Mouse (Mus musculus): Measurements from ENCODE around the gene Tmem161a. TPM values are rescaled to one million over a fixed set of nuclear protein-coding genes. Genes with fewer than 3 reads are reported as not detected.

Tmem161a gene
- total and polyA plus RNA-seq, 3 experiments: 48.5 to 73.6 (median 65.0) TPM

DNA sequence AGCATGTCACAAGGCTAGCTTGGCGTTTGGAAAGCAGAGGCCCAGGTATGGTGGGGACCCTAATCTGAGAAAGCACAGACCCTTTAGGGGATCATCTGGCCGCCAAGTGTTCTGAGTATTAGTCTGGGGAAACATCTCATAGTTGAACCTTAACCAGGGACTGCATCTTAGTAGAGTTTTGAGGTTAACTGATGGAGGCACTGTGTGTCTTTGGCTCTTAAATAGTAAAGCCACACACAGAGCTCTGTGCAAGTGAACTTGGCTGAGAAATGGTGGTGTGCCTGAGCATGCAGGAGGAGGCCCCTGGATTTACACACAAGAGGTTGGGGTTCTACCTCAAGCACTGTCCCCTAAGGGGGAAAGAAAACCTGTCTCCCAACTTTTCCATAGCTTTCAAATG is 6.1 kb downstream of the Tmem161a start:
- dilution Hi-C loops (cut with MboI; ENCODE audit: extremely low pct_ligation_motif_present, extremely low pct_unique_long_range_greater_than_20kb, low sequenced_read_pairs) (no loop called here), in situ Hi-C loops (cut with MboI; ENCODE audit: low pct_ligation_motif_present, low pct_unique_long_range_greater_than_20kb, low sequenced_read_pairs) (no loop called here)
- H3K27me3 ChIP-seq (replicated peaks): no peaks in the 10 kb centered on the region
- no peak overlapping the region for H3K9ac ChIP-seq (ENCODE audit: insufficient read depth, low read depth)
- DNase-seq (ENCODE audit: extremely low read depth): no peak
- H3K79me2 ChIP-seq (replicated peaks; ENCODE audit: control insufficient read depth, extremely low read depth, insufficient read depth, poor library complexity, severe bottlenecking): peaks cover 7% of the 10 kb centered on the region
- peaks cover 51 to 71% of the 10 kb centered on the region in 2 experiments for H3K36me3 ChIP-seq (replicated peaks in 1 of 2; ENCODE audit: control insufficient read depth in 1 of 2, insufficient read depth in 1 of 2, low read length in 1 of 2)
- H3K9me3 ChIP-seq (replicated peaks; ENCODE audit: low read length): no peaks in the 10 kb centered on the region
- H3K27ac ChIP-seq (ENCODE audit: insufficient read depth, low read depth): no peak overlapping the region
- no peak overlapping the region for H3K4me3 ChIP-seq (replicated peaks in 1 of 3; ENCODE audit: low read depth in 2 of 3, low read length in 2 of 3, poor library complexity in 1 of 3)
- no peak overlapping the region for H3K4me2 ChIP-seq (ENCODE audit: insufficient read depth, low read depth, poor library complexity, severe bottlenecking)
- TF ChIP-seq MEF2A (IDR thresholded peaks at IDR 0.05; ENCODE audit: borderline replicate concordance, low read depth, low read length) (no peak), EP300 (IDR thresholded peaks at IDR 0.05; ENCODE audit: low read length) (no peak), ELF1 (IDR thresholded peaks at IDR 0.05; ENCODE audit: low read depth, low read length) (no peak), CTCF (conservative IDR thresholded peaks at IDR 0.05 in 1 of 2, IDR thresholded peaks at IDR 0.05 in 1 of 2; ENCODE audit: low read depth in 2 of 2, low read length in 2 of 2) (no peak), SIN3A (IDR thresholded peaks at IDR 0.05; ENCODE audit: low read length) (no peak), PAX5 (IDR thresholded peaks at IDR 0.05; ENCODE audit: low read length) (no peak), UBTF (IDR thresholded peaks at IDR 0.05; ENCODE audit: low read depth, low read length) (no peak), GABPA (IDR thresholded peaks at IDR 0.05; ENCODE audit: insufficient replicate concordance, low read depth, low read length) (no peak), MAZ (IDR thresholded peaks at IDR 0.05; ENCODE audit: low read depth, low read length) (no peak), ZKSCAN1 (IDR thresholded peaks at IDR 0.05; ENCODE audit: borderline replicate concordance, low read depth, low read length) (no peak)
- peaks cover 12 to 24% of the 10 kb centered on the region in 2 experiments; a peak in 3 of 4 replicates for H3K4me1 ChIP-seq (ENCODE audit: control insufficient read depth in 1 of 2, insufficient read depth in 2 of 2)

DNA sequence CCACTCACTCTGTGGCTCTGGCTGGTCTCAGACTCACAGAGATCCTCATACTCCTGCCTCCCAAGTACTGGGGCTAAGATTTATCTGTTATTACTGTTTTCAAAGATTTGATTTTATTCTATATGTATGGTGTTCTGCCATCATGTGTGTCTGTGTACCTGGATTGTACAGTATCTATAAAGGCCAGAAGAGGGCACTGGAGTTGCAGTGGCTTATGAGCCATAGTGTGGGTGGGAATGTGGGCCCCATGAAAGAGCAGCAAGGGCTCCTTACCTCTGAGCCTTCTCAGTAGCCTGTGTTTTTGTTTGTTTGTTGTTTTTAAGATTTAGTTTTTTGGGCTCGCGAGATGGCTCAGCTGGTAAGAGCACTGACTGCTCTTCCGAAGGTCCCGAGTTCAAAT is 6.9 kb downstream of the Tmem161a start:
- Histone ChIP-seq H3K36me3 (replicated peaks in 1 of 2; ENCODE audit: control insufficient read depth in 1 of 2, insufficient read depth in 1 of 2, low read length in 1 of 2) (peaks cover 56 to 77% of the 10 kb centered on the region in 2 experiments), H3K9me3 (replicated peaks; ENCODE audit: low read length) (no peaks in the 10 kb centered on the region), H3K9ac (ENCODE audit: insufficient read depth, low read depth) (no peak overlapping the region), H3K27ac (ENCODE audit: insufficient read depth, low read depth) (no peak overlapping the region), H3K79me2 (replicated peaks; ENCODE audit: control insufficient read depth, extremely low read depth, insufficient read depth, poor library complexity, severe bottlenecking) (no peaks in the 10 kb centered on the region; the same call in 1 of the 2 replicates), H3K4me3 (replicated peaks in 1 of 3; ENCODE audit: low read depth in 2 of 3, low read length in 2 of 3, poor library complexity in 1 of 3) (no peak overlapping the region), H3K4me1 (ENCODE audit: control insufficient read depth in 1 of 2, insufficient read depth in 2 of 2) (peaks cover 5 to 16% of the 10 kb centered on the region in 2 experiments; a peak in 3 of 4 replicates), H3K27me3 (replicated peaks) (no peaks in the 10 kb centered on the region), H3K4me2 (ENCODE audit: insufficient read depth, low read depth, poor library complexity, severe bottlenecking) (no peak overlapping the region)
- DNase-seq (ENCODE audit: extremely low read depth): no peak
- TF ChIP-seq RAD21 (IDR thresholded peaks at IDR 0.05; ENCODE audit: low read depth, low read length) (peak; percentile 40), CTCF (conservative IDR thresholded peaks at IDR 0.05 in 1 of 2, IDR thresholded peaks at IDR 0.05 in 1 of 2; ENCODE audit: low read depth in 2 of 2, low read length in 2 of 2) (peak in 1 of 2 experiments; percentile 53; a peak in 2 of 4 replicates), CHD1 (IDR thresholded peaks at IDR 0.05; ENCODE audit: low read depth, low read length) (no peak), SMC3 (IDR thresholded peaks at IDR 0.05; ENCODE audit: low read depth, low read length) (peak; percentile 36)
- dilution Hi-C loops (cut with MboI; ENCODE audit: extremely low pct_ligation_motif_present, extremely low pct_unique_long_range_greater_than_20kb, low sequenced_read_pairs): no loop called here
- in situ Hi-C loops (cut with MboI; ENCODE audit: low pct_ligation_motif_present, low pct_unique_long_range_greater_than_20kb, low sequenced_read_pairs): no loop called here
